Mouse (Mus musculus) gonadal fat pad, adult 2 months (tissue): ENCODE results near the gene Cttnbp2. TPM values are rescaled to one million over a fixed set of nuclear protein-coding genes. Genes with fewer than 3 reads are reported as not detected.

Experiments
- DNase-seq: peaks from one replicate; pipeline ENCODE4 v3.0.0-alpha.2; 2012; ENCODE audit warnings: low read depth
- polyA plus RNA-seq: library from polyadenylated mRNA; depleted of rRNA; stranded (reverse); fragments of >200 nt; gene quantifications from 2 replicates; pipeline ENCODE4 v1.2.3, GENCODE M21; 2012

Cttnbp2 gene
- polyA plus RNA-seq, 1 experiment, result 4.3 TPM

- DNase-seq, result no peak
Observed at GRCm38 (mm10) chr6:18467777-18468176, 46.9 kb downstream of the Cttnbp2 start.

- no peak for DNase-seq
Observed at GRCm38 (mm10) chr6:18466227-18466626, 48.4 kb downstream of the Cttnbp2 start.

GRCm38 (mm10) chr6:18465626-18466025 is 49.0 kb downstream of the Cttnbp2 start:
- DNase-seq, result no peak

GRCm38 (mm10) chr6:18459657-18460056 is 55.0 kb downstream of the Cttnbp2 start:
- no peak for DNase-seq

GRCm38 (mm10) chr6:18450551-18451193 is 64.0 kb downstream of the Cttnbp2 start:
- no peak for DNase-seq

- no peak for DNase-seq
Observed at GRCm38 (mm10) chr6:18448078-18448477, 66.6 kb downstream of the Cttnbp2 start.

GRCm38 (mm10) chr6:18446917-18447316 is 67.7 kb downstream of the Cttnbp2 start:
- DNase-seq, result no peak

- no peak for DNase-seq
Observed at GRCm38 (mm10) chr6:18446359-18446758, 68.3 kb downstream of the Cttnbp2 start.

GRCm38 (mm10) chr6:18445747-18446146 is 68.9 kb downstream of the Cttnbp2 start:
- peak; percentile 54 for DNase-seq

GRCm38 (mm10) chr6:18442303-18442702 is 72.3 kb downstream of the Cttnbp2 start:
- DNase-seq, result no peak

GRCm38 (mm10) chr6:18440918-18441532 is 73.6 kb downstream of the Cttnbp2 start:
- DNase-seq, result no peak

GRCm38 (mm10) chr6:18436127-18436812 is 78.4 kb downstream of the Cttnbp2 start:
- DNase-seq, result no peak

- no peak for DNase-seq
Observed at GRCm38 (mm10) chr6:18434828-18435531, 79.7 kb downstream of the Cttnbp2 start.

GRCm38 (mm10) chr6:18434355-18434754 is 80.3 kb downstream of the Cttnbp2 start:
- DNase-seq, result no peak

- no peak for DNase-seq
Observed at GRCm38 (mm10) chr6:18432362-18432761, 82.3 kb downstream of the Cttnbp2 start.

GRCm38 (mm10) chr6:18431891-18432290 is 82.8 kb downstream of the Cttnbp2 start:
- no peak for DNase-seq

GRCm38 (mm10) chr6:18430062-18430461 is 84.6 kb downstream of the Cttnbp2 start:
- DNase-seq, result no peak

- no peak for DNase-seq
Observed at GRCm38 (mm10) chr6:18424822-18425221, 89.8 kb downstream of the Cttnbp2 start.

- no peak for DNase-seq
Observed at GRCm38 (mm10) chr6:18424367-18424766, 90.3 kb downstream of the Cttnbp2 start.

- no peak for DNase-seq
Observed at GRCm38 (mm10) chr6:18423112-18423511, 91.5 kb downstream of the Cttnbp2 start.

GRCm38 (mm10) chr6:18421561-18421960 is 93.1 kb downstream of the Cttnbp2 start:
- DNase-seq, result no peak

GRCm38 (mm10) chr6:18420660-18421059 is 94.0 kb downstream of the Cttnbp2 start:
- DNase-seq, result no peak
